Mouse (Mus musculus) forelimb bud, embryonic 11.5 days (tissue): ENCODE results near the gene Olfr1284.
"Not testable (repeated sequence)": the region's sequence is repeated elsewhere in the genome, so short reads cannot be mapped to it uniquely, and the experiment has no call there.

Source experiments
- DNase-seq: peaks from one replicate; pipeline ENCODE4 v3.0.0-alpha.2; 2012; ENCODE audit warnings: low read depth, low spot score

Olfr1284 gene

GRCm38 (mm10) chr2:111375222-111375621 is at the start of gene Olfr1284:
Olfr1284 (plus strand) TSS chr2:111375522.
- no peak for DNase-seq

DNA sequence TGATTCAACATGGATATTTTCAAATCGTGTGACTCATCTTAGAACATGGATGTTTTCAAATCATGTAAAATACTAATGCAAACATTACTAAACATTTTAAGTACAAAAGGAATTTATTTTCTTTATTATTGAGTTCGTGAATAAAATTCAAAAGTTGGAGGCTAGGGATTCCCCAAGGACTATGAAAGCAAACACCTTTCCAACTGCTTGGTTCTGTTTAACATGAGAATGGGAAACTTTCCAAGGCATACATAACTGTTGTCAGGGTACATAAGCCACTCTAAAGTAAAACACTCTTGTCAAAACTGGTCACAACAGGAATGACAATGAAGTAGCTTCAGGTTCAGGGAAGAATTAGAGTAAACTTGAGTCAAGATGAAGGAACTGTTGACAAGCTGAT is 49.1 kb upstream of the Olfr1284 start, which contains the start of gene Olfr1281:
TSS of gene Olfr1281 (plus strand) at position 301 of the 400 bp plus-strand sequence.
- no peak for DNase-seq

DNA sequence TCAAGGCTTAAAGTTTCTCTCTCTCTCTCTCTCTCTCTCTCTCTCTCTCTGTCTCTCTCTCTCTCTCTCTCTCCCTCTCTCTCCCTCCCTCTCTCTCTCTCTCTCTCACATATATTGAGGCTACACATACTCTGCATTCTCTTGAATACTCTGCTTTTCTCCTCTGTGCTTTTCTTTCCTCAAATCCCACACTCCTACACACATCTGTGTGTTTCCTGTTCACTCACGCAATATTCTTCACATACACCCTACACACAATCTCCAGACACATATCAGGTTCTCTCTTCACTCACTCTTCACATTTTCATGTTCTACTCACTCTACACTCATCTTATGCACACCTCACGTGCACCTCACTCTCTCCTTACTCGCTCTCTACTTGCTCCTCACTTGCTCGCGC is 41.6 kb upstream of the Olfr1284 start:
- not testable (repeated sequence) for DNase-seq

GRCm38 (mm10) chr2:111335976-111336375 is 39.3 kb upstream of the Olfr1284 start, which contains the start of gene Olfr1282:
Olfr1282 (minus strand) TSS chr2:111336076.
- no peak for DNase-seq

- no peak for DNase-seq
Measured at GRCm38 (mm10) chr2:111366490-111366889, 8.8 kb upstream of the Olfr1284 start, which contains the start of gene Olfr1283. Olfr1283 (plus strand) TSS chr2:111366790.

- no peak for DNase-seq
Measured at GRCm38 (mm10) chr2:111422931-111423330, 47.6 kb downstream of the Olfr1284 start, which contains the start of gene Olfr1286. Olfr1286 (minus strand) TSS chr2:111423115.
